Mouse (Mus musculus) heart, adult 11 months (tissue): ENCODE measurements at regions not wholly inside any gene's neighbourhood (a gene's known extent, or its start where the extent isn't known, plus 50 kb on each side); places are given as distances from the start of the nearest gene placed in this dataset.
A peak's percentile ranks its signal among the peaks of the same experiment; 100 is the strongest.

Experiments
- DNase-seq: peaks from one replicate; pipeline ENCODE4 v3.0.0; 2022

GRCm38 (mm10) chr9:103813791-103814190 lies 52.2 kb upstream of the Tmem108 start:
- no peak for DNase-seq

GRCm38 (mm10) chr9:103818998-103819397 lies 57.4 kb upstream of the Tmem108 start:
- DNase-seq = no peak

- DNase-seq = peak; percentile 64
These were observed 60.0 kb upstream of the Tmem108 start for GRCm38 (mm10) chr9:103821632-103822031.

GRCm38 (mm10) chr9:103823491-103823890 lies 61.9 kb upstream of the Tmem108 start:
- peak; percentile 41 for DNase-seq

GRCm38 (mm10) chr9:103841199-103841598 lies 79.6 kb upstream of the Tmem108 start:
- DNase-seq = peak; percentile 55

- no peak for DNase-seq
These were observed 82.2 kb upstream of the Tmem108 start for GRCm38 (mm10) chr9:103843836-103844235.

- DNase-seq = peak; percentile 64
These were observed 84.3 kb upstream of the Tmem108 start for GRCm38 (mm10) chr9:103845916-103846457.

- DNase-seq = peak; percentile 54
These were observed 86.3 kb upstream of the Tmem108 start for GRCm38 (mm10) chr9:103847931-103848330.

- peak; percentile 35 for DNase-seq
These were observed 87.4 kb upstream of the Tmem108 start for GRCm38 (mm10) chr9:103849079-103849478.

GRCm38 (mm10) chr9:103852691-103853090 lies 91.1 kb upstream of the Tmem108 start:
- peak; percentile 9 for DNase-seq

GRCm38 (mm10) chr9:103860658-103861377 lies 99.2 kb upstream of the Tmem108 start:
- peak; percentile 79 for DNase-seq

GRCm38 (mm10) chr9:103862493-103862892 lies 100.9 kb upstream of the Tmem108 start:
- DNase-seq = peak; percentile 6

GRCm38 (mm10) chr9:103867433-103868209 lies 106.0 kb upstream of the Tmem108 start:
- peak; percentile 21 for DNase-seq

GRCm38 (mm10) chr9:103869276-103869675 lies 107.6 kb upstream of the Tmem108 start:
- peak; percentile 66 for DNase-seq

GRCm38 (mm10) chr9:103872119-103872518 lies 110.5 kb upstream of the Tmem108 start:
- DNase-seq = no peak

- DNase-seq = peak; percentile 74
These were observed 112.2 kb upstream of the Tmem108 start for GRCm38 (mm10) chr9:103873876-103874275.

- peak; percentile 18 for DNase-seq
These were observed 116.2 kb upstream of the Tmem108 start for GRCm38 (mm10) chr9:103877851-103878250.

- peak; percentile 68 for DNase-seq
These were observed 109.5 kb upstream of the Nphp3 start for GRCm38 (mm10) chr9:103892827-103893226.

GRCm38 (mm10) chr9:103894376-103894775 lies 108.0 kb upstream of the Nphp3 start:
- DNase-seq = peak; percentile 21

- peak; percentile 0 for DNase-seq
These were observed 103.0 kb upstream of the Nphp3 start for GRCm38 (mm10) chr9:103899311-103899710.

- no peak for DNase-seq
These were observed 91.0 kb upstream of the Nphp3 start for GRCm38 (mm10) chr9:103911347-103911746.

- DNase-seq = peak; percentile 91
These were observed 87.2 kb upstream of the Nphp3 start for GRCm38 (mm10) chr9:103915126-103915525.

GRCm38 (mm10) chr9:103917771-103918170 lies 84.6 kb upstream of the Nphp3 start:
- DNase-seq = peak; percentile 74

- peak; percentile 68 for DNase-seq
These were observed 80.0 kb upstream of the Nphp3 start for GRCm38 (mm10) chr9:103922356-103922755.
